22 mouse cellular contexts compared by ENCODE assay signal in genomic region chr2:27331560-27331959, GRCm38 (mm10).
DNase-seq lines count a peak whose midpoint lies in the region; ATAC-seq and TF ChIP-seq lines count a peak whose summit lies in the region.
"Had no signal": no experiment of that assay in that cellular context is flagged by ENCODE, and none has a peak within 500 bp of the region (broad histone marks: within the 10 kb centered on the region; RNA-seq: fewer than 3 reads in every experiment).

No protein-coding gene starts in this region.

- TF ChIP-seq RAD21 in CH12.LX (IDR thresholded peaks at IDR 0.05; ENCODE audit: low read depth, low read length) = no peak

- H3K36me3 ChIP-seq in midbrain, embryonic 10.5 days = peaks cover 27% of the 10 kb centered on the region
- no peaks in the 10 kb centered on the region for H3K36me3 ChIP-seq in midbrain, embryonic 14.5 days (ENCODE audit: control insufficient read depth, insufficient read depth, low read length)
- H3K36me3 ChIP-seq in CH12.LX (replicated peaks in 1 of 2; ENCODE audit: control insufficient read depth in 1 of 2, insufficient read depth in 1 of 2, low read length in 1 of 2) = peaks cover 51 to 93% of the 10 kb centered on the region in 2 experiments
- H3K36me3 ChIP-seq in hindbrain, postnatal 0 days (ENCODE audit: insufficient read depth, low read length) = no peaks in the 10 kb centered on the region
- H3K36me3 ChIP-seq: heart, embryonic 12.5 days; stomach, embryonic 15.5 days had no signal

- no peaks in the 10 kb centered on the region for H3K9me3 ChIP-seq in midbrain, embryonic 10.5 days (replicated peaks)
- H3K9me3 ChIP-seq in midbrain, embryonic 14.5 days (ENCODE audit: control insufficient read depth, low read length) = no peaks in the 10 kb centered on the region
- no peaks in the 10 kb centered on the region for H3K9me3 ChIP-seq in CH12.LX (replicated peaks; ENCODE audit: low read length)
- H3K9me3 ChIP-seq in hindbrain, postnatal 0 days (ENCODE audit: low read length) = no peaks in the 10 kb centered on the region
- H3K9me3 ChIP-seq: heart, embryonic 12.5 days; limb, embryonic 10.5 days; stomach, embryonic 15.5 days had no signal

- dilution Hi-C loops in CH12.LX (cut with MboI; ENCODE audit: extremely low pct_ligation_motif_present, extremely low pct_unique_long_range_greater_than_20kb, low sequenced_read_pairs) = no loop called here

- no peak overlapping the region for H3K4me2 ChIP-seq in midbrain, embryonic 14.5 days (ENCODE audit: low read length)
- no peak overlapping the region for H3K4me2 ChIP-seq in CH12.LX (ENCODE audit: insufficient read depth, low read depth, poor library complexity, severe bottlenecking)
- H3K4me2 ChIP-seq in hindbrain, postnatal 0 days (ENCODE audit: low read depth, low read length) = no peak overlapping the region
- H3K4me2 ChIP-seq: heart, embryonic 12.5 days; liver, embryonic 11.5 days; lung, embryonic 14.5 days; stomach, embryonic 15.5 days had no signal

- 82% methylated on average over 5 of the region's 5 CpGs for WGBS in midbrain, embryonic 10.5 days
- 80% methylated on average over 5 of the region's 5 CpGs for WGBS in midbrain, embryonic 14.5 days
- WGBS in hindbrain, postnatal 0 days = 72% methylated on average over 5 of the region's 5 CpGs

- TF ChIP-seq CTCF in CH12.LX (conservative IDR thresholded peaks at IDR 0.05 in 1 of 2, IDR thresholded peaks at IDR 0.05 in 1 of 2; ENCODE audit: low read depth in 2 of 2, low read length in 2 of 2) = no peak
- no peak for TF ChIP-seq CTCF in hindbrain, postnatal 0 days (IDR thresholded peaks at IDR 0.05; ENCODE audit: low read depth)

- TF ChIP-seq POLR2A in CH12.LX (IDR thresholded peaks at IDR 0.05; ENCODE audit: low read depth, low read length) = no peak

- peak; percentile 36 for DNase-seq in adrenal gland, adult 2 months
- no peak for DNase-seq in adrenal gland, adult 18-20 months (ENCODE audit: low spot score in 2 of 2)
- no peak for DNase-seq in midbrain, embryonic 10.5 days (ENCODE audit: low spot score)
- DNase-seq in midbrain, embryonic 14.5 days = no peak
- no peak for DNase-seq in CH12.LX (ENCODE audit: extremely low read depth)
- DNase-seq in hindbrain, postnatal 0 days (ENCODE audit: low spot score) = no peak
- no peak for DNase-seq in layer of hippocampus, postnatal 14 days (ENCODE audit: low spot score in 2 of 2)
- no peak for DNase-seq in lung, postnatal 10 days
- DNase-seq: cerebellum, adult 11 months; cerebellum, postnatal 25 days; heart, postnatal 36 days; lung, embryonic 14.5 days; thymus, postnatal 25 days had no signal

- in situ Hi-C loops in CH12.LX (cut with MboI; ENCODE audit: low pct_ligation_motif_present, low pct_unique_long_range_greater_than_20kb, low sequenced_read_pairs) = no loop called here

- ATAC-seq in midbrain, embryonic 14.5 days (ENCODE audit: low FRiP score, low TSS enrichment) = no peak
- ATAC-seq in hindbrain, postnatal 0 days = no peak
- ATAC-seq: activated CD4-positive, CD25-positive, alpha-beta regulatory T cell, adult 4 months; forebrain, embryonic 14.5 days; intestine, postnatal 0 days; Patski had no signal

- TF ChIP-seq EP300 in CH12.LX (IDR thresholded peaks at IDR 0.05; ENCODE audit: low read length) = no peak

- H3K27ac ChIP-seq in midbrain, embryonic 10.5 days (replicated peaks) = peak overlapping the region; percentile 13; the same call in 1 of the 2 replicates
- H3K27ac ChIP-seq in midbrain, embryonic 14.5 days (replicated peaks; ENCODE audit: low read depth, low read length) = no peak overlapping the region
- H3K27ac ChIP-seq in CH12.LX (ENCODE audit: insufficient read depth, low read depth) = no peak overlapping the region
- H3K27ac ChIP-seq in hindbrain, postnatal 0 days = peak overlapping the region; percentile 32; the same call in 1 of the 2 replicates
- H3K27ac ChIP-seq: left cerebral cortex, adult 2 months; limb, embryonic 10.5 days; stomach, embryonic 15.5 days had no signal

- no peaks in the 10 kb centered on the region for H3K27me3 ChIP-seq in midbrain, embryonic 10.5 days (ENCODE audit: low read depth, poor library complexity, severe bottlenecking)
- no peaks in the 10 kb centered on the region for H3K27me3 ChIP-seq in midbrain, embryonic 14.5 days (ENCODE audit: control insufficient read depth, insufficient read depth, low read length)
- H3K27me3 ChIP-seq in CH12.LX (replicated peaks) = no peaks in the 10 kb centered on the region
- no peaks in the 10 kb centered on the region for H3K27me3 ChIP-seq in hindbrain, postnatal 0 days (ENCODE audit: insufficient read depth, low read length)
- H3K27me3 ChIP-seq: heart, embryonic 12.5 days; Patski; stomach, embryonic 15.5 days had no signal

- H3K4me3 ChIP-seq in midbrain, embryonic 10.5 days = no peak overlapping the region
- no peak overlapping the region for H3K4me3 ChIP-seq in midbrain, embryonic 14.5 days (replicated peaks; ENCODE audit: low read depth, low read length)
- H3K4me3 ChIP-seq in CH12.LX (replicated peaks in 1 of 3; ENCODE audit: low read depth in 2 of 3, low read length in 2 of 3, poor library complexity in 1 of 3) = no peak overlapping the region
- no peak overlapping the region for H3K4me3 ChIP-seq in hindbrain, postnatal 0 days (ENCODE audit: low read length)
- H3K4me3 ChIP-seq: heart, embryonic 12.5 days; left cerebral cortex, adult 2 months; limb, embryonic 10.5 days; stomach, embryonic 15.5 days had no signal

- peaks cover 44% of the 10 kb centered on the region for H3K79me2 ChIP-seq in CH12.LX (replicated peaks; ENCODE audit: control insufficient read depth, extremely low read depth, insufficient read depth, poor library complexity, severe bottlenecking)

- peaks cover 65% of the 10 kb centered on the region for H3K4me1 ChIP-seq in midbrain, embryonic 10.5 days
- peaks cover 7% of the 10 kb centered on the region for H3K4me1 ChIP-seq in midbrain, embryonic 14.5 days (ENCODE audit: control insufficient read depth, insufficient read depth, low read length)
- peaks cover 19 to 57% of the 10 kb centered on the region in 2 experiments for H3K4me1 ChIP-seq in CH12.LX (ENCODE audit: control insufficient read depth in 1 of 2, insufficient read depth in 2 of 2)
- peaks cover 4% of the 10 kb centered on the region; the same call in 1 of the 2 replicates for H3K4me1 ChIP-seq in hindbrain, postnatal 0 days (ENCODE audit: insufficient read depth, low read length)

- H3K9ac ChIP-seq in midbrain, embryonic 14.5 days (replicated peaks; ENCODE audit: low read length) = no peak overlapping the region
- H3K9ac ChIP-seq in CH12.LX (ENCODE audit: insufficient read depth, low read depth) = no peak overlapping the region
- no peak overlapping the region for H3K9ac ChIP-seq in hindbrain, postnatal 0 days (replicated peaks; ENCODE audit: low read length)
- H3K9ac ChIP-seq: heart, embryonic 12.5 days; lung, embryonic 14.5 days; stomach, embryonic 15.5 days had no signal

TF ChIP-seq in CH12.LX, 34 proteins besides CTCF, POLR2A, EP300 and RAD21:
- TF ChIP-seq ZMIZ1 (IDR thresholded peaks at IDR 0.05; ENCODE audit: low read depth, low read length) = no peak
- no peak for TF ChIP-seq NRF1 (IDR thresholded peaks at IDR 0.05; ENCODE audit: low read depth, low read length)
- 0 out of 2 replicates have a peak, but pooled peaks have one; percentile 30 for TF ChIP-seq TBP (conservative IDR thresholded peaks at IDR 0.05; ENCODE audit: low read depth, low read length)
- no peak for TF ChIP-seq JUN (IDR thresholded peaks at IDR 0.05; ENCODE audit: insufficient read depth, low read depth, low read length)
TF ChIP-seq in CH12.LX: peak in this region for 1.

Comparison
In these comparisons a context has a peak if more than half of its experiments do, and no peak if none do; other contexts are left out.
1. H3K27ac ChIP-seq: peak in midbrain, embryonic 10.5 days (single experiment) and hindbrain, postnatal 0 days (single experiment); none in midbrain, embryonic 14.5 days (single experiment) and CH12.LX (single experiment).